Mouse (Mus musculus): ENCODE measurements at regions not wholly inside any gene's neighbourhood (a gene's known extent, or its start where the extent isn't known, plus 50 kb on each side); places are given as distances from the start of the nearest gene placed in this dataset.

- Histone ChIP-seq H3K4me1 (peaks cover 29% of the 10 kb centered on the region), H3K27me3 (replicated peaks) (no peaks in the 10 kb centered on the region), H3K27ac (replicated peaks) (0 out of 2 replicates have a peak overlapping the region, but pooled peaks have one; percentile 8), H3K36me3 (no peaks in the 10 kb centered on the region), H3K4me2 (no peak overlapping the region), H3K4me3 (no peak overlapping the region), H3K9me3 (no peaks in the 10 kb centered on the region), H3K9ac (no peak overlapping the region)
- WGBS, result 22% methylated on average over 4 of the region's 4 CpGs
- ATAC-seq (ENCODE audit: extremely low read depth, insufficient number of reproducible peaks, low FRiP score, low TSS enrichment), result no peak; the same call in 1 of the 2 replicates
These were observed 403.0 kb upstream of the Arglu1 start for GRCm38 (mm10) chr8:9093356-9093755.

- WGBS, result 67% methylated on average over 4 of the region's 4 CpGs
- no peaks in the 10 kb centered on the region for H3K9me3 ChIP-seq
- no peaks in the 10 kb centered on the region for H3K36me3 ChIP-seq
- no peak for ATAC-seq (ENCODE audit: extremely low read depth, insufficient number of reproducible peaks, low FRiP score, low TSS enrichment)
- H3K27me3 ChIP-seq (replicated peaks), result no peaks in the 10 kb centered on the region
- no peak overlapping the region for H3K4me2 ChIP-seq
- H3K4me1 ChIP-seq, result peaks cover 14% of the 10 kb centered on the region
- no peak overlapping the region for H3K27ac ChIP-seq (replicated peaks)
- H3K4me3 ChIP-seq, result no peak overlapping the region
- no peak overlapping the region for H3K9ac ChIP-seq
These were observed 382.4 kb upstream of the Arglu1 start for GRCm38 (mm10) chr8:9072724-9073123.

- no peaks in the 10 kb centered on the region for H3K36me3 ChIP-seq
- H3K27me3 ChIP-seq (replicated peaks), result no peaks in the 10 kb centered on the region
- ATAC-seq (ENCODE audit: extremely low read depth, insufficient number of reproducible peaks, low FRiP score, low TSS enrichment), result no peak
- no peak overlapping the region for H3K4me3 ChIP-seq
- no peaks in the 10 kb centered on the region for H3K9me3 ChIP-seq
- H3K4me2 ChIP-seq, result 0 out of 2 replicates have a peak overlapping the region, but pooled peaks have one; percentile 10
- no peak overlapping the region for H3K9ac ChIP-seq
- H3K27ac ChIP-seq (replicated peaks), result no peak overlapping the region
- WGBS, result 30% methylated on average over 11 of the region's 11 CpGs
- H3K4me1 ChIP-seq, result peaks cover 14% of the 10 kb centered on the region
These were observed 382.0 kb upstream of the Arglu1 start for GRCm38 (mm10) chr8:9072286-9072685.

- Histone ChIP-seq H3K4me2 (no peak overlapping the region), H3K4me1 (peaks cover 14% of the 10 kb centered on the region), H3K27ac (replicated peaks) (no peak overlapping the region), H3K4me3 (no peak overlapping the region), H3K27me3 (replicated peaks) (no peaks in the 10 kb centered on the region), H3K36me3 (no peaks in the 10 kb centered on the region), H3K9me3 (no peaks in the 10 kb centered on the region), H3K9ac (no peak overlapping the region)
- 71% methylated on average over 6 of the region's 6 CpGs for WGBS
- ATAC-seq (ENCODE audit: extremely low read depth, insufficient number of reproducible peaks, low FRiP score, low TSS enrichment), result no peak
These were observed 380.6 kb upstream of the Arglu1 start for GRCm38 (mm10) chr8:9070953-9071352.

GRCm38 (mm10) chr8:9069845-9070244 lies 379.5 kb upstream of the Arglu1 start:
- Histone ChIP-seq H3K4me3 (no peak overlapping the region), H3K4me2 (no peak overlapping the region), H3K4me1 (peaks cover 14% of the 10 kb centered on the region), H3K27me3 (replicated peaks) (no peaks in the 10 kb centered on the region), H3K27ac (replicated peaks) (no peak overlapping the region), H3K9ac (no peak overlapping the region), H3K36me3 (no peaks in the 10 kb centered on the region), H3K9me3 (no peaks in the 10 kb centered on the region)
- no peak for ATAC-seq (ENCODE audit: extremely low read depth, insufficient number of reproducible peaks, low FRiP score, low TSS enrichment)
- WGBS, result 45% methylated on average over 7 of the region's 7 CpGs

- Histone ChIP-seq H3K9me3 (no peaks in the 10 kb centered on the region), H3K4me3 (no peak overlapping the region), H3K36me3 (no peaks in the 10 kb centered on the region), H3K27ac (replicated peaks) (no peak overlapping the region), H3K9ac (no peak overlapping the region), H3K4me2 (no peak overlapping the region), H3K4me1 (peaks cover 12% of the 10 kb centered on the region), H3K27me3 (replicated peaks) (no peaks in the 10 kb centered on the region)
- 68% methylated on average over 1 of the region's 1 CpGs for WGBS
- ATAC-seq (ENCODE audit: extremely low read depth, insufficient number of reproducible peaks, low FRiP score, low TSS enrichment), result no peak
These were observed 377.4 kb upstream of the Arglu1 start for GRCm38 (mm10) chr8:9067731-9068130.

GRCm38 (mm10) chr8:9060166-9060565 lies 369.8 kb upstream of the Arglu1 start:
- Histone ChIP-seq H3K27ac (replicated peaks) (no peak overlapping the region), H3K36me3 (no peaks in the 10 kb centered on the region), H3K27me3 (replicated peaks) (no peaks in the 10 kb centered on the region), H3K9ac (no peak overlapping the region), H3K9me3 (no peaks in the 10 kb centered on the region), H3K4me1 (peaks cover 3% of the 10 kb centered on the region; the same call in 1 of the 2 replicates), H3K4me2 (no peak overlapping the region), H3K4me3 (no peak overlapping the region)
- WGBS, result 77% methylated on average over 6 of the region's 6 CpGs
- no peak for ATAC-seq (ENCODE audit: extremely low read depth, insufficient number of reproducible peaks, low FRiP score, low TSS enrichment)

- H3K27ac ChIP-seq (replicated peaks), result no peak overlapping the region
These were observed 365.1 kb upstream of the Arglu1 start for GRCm38 (mm10) chr8:9055416-9055819.

GRCm38 (mm10) chr8:9054801-9055200 lies 364.5 kb upstream of the Arglu1 start:
- no peak overlapping the region for H3K9ac ChIP-seq
- no peaks in the 10 kb centered on the region for H3K36me3 ChIP-seq
- H3K27ac ChIP-seq (replicated peaks), result no peak overlapping the region
- WGBS, result 68% methylated on average over 4 of the region's 4 CpGs
- H3K4me3 ChIP-seq, result no peak overlapping the region
- H3K9me3 ChIP-seq, result no peaks in the 10 kb centered on the region
- ATAC-seq (ENCODE audit: extremely low read depth, insufficient number of reproducible peaks, low FRiP score, low TSS enrichment), result no peak
- H3K27me3 ChIP-seq (replicated peaks), result peaks cover 5% of the 10 kb centered on the region; the same call in 1 of the 2 replicates
- H3K4me1 ChIP-seq, result peaks cover 21% of the 10 kb centered on the region
- H3K4me2 ChIP-seq, result no peak overlapping the region

More at GRCm38 (mm10) chr8:9055416-9055819, 365.1 kb upstream of the Arglu1 start:
- peaks cover 4% of the 10 kb centered on the region; the same call in 1 of the 2 replicates for H3K27me3 ChIP-seq (replicated peaks)
- no peaks in the 10 kb centered on the region for H3K36me3 ChIP-seq
- WGBS, result 67% methylated on average over 6 of the region's 6 CpGs
- ATAC-seq (ENCODE audit: extremely low read depth, insufficient number of reproducible peaks, low FRiP score, low TSS enrichment), result no peak
- H3K4me2 ChIP-seq, result no peak overlapping the region
- no peaks in the 10 kb centered on the region for H3K9me3 ChIP-seq
- no peak overlapping the region for H3K4me3 ChIP-seq
- no peak overlapping the region for H3K9ac ChIP-seq
- peaks cover 19% of the 10 kb centered on the region for H3K4me1 ChIP-seq

GRCm38 (mm10) chr8:9051699-9052098 lies 361.4 kb upstream of the Arglu1 start:
- H3K9ac ChIP-seq, result no peak overlapping the region
- no peak for ATAC-seq (ENCODE audit: extremely low read depth, insufficient number of reproducible peaks, low FRiP score, low TSS enrichment)
- no peak overlapping the region for H3K4me3 ChIP-seq
- WGBS, result 33% methylated on average over 10 of the region's 10 CpGs
- peaks cover 27% of the 10 kb centered on the region for H3K4me1 ChIP-seq
- peaks cover 5% of the 10 kb centered on the region; the same call in 1 of the 2 replicates for H3K27me3 ChIP-seq (replicated peaks)
- H3K9me3 ChIP-seq, result no peaks in the 10 kb centered on the region
- H3K4me2 ChIP-seq, result peak overlapping the region; percentile 60
- no peak overlapping the region for H3K27ac ChIP-seq (replicated peaks)
- H3K36me3 ChIP-seq, result no peaks in the 10 kb centered on the region

GRCm38 (mm10) chr8:9050740-9051475 lies 360.6 kb upstream of the Arglu1 start:
- H3K36me3 ChIP-seq, result no peaks in the 10 kb centered on the region
- H3K4me2 ChIP-seq, result peak overlapping the region; percentile 60
- no peak overlapping the region for H3K27ac ChIP-seq (replicated peaks)
- ATAC-seq (ENCODE audit: extremely low read depth, insufficient number of reproducible peaks, low FRiP score, low TSS enrichment), result no peak
- 45% methylated on average over 11 of the region's 11 CpGs for WGBS
- H3K4me3 ChIP-seq, result no peak overlapping the region
- H3K27me3 ChIP-seq (replicated peaks), result peaks cover 5% of the 10 kb centered on the region; the same call in 1 of the 2 replicates
- no peaks in the 10 kb centered on the region for H3K9me3 ChIP-seq
- no peak overlapping the region for H3K9ac ChIP-seq
- H3K4me1 ChIP-seq, result peaks cover 33% of the 10 kb centered on the region

GRCm38 (mm10) chr8:9048116-9048515 lies 357.8 kb upstream of the Arglu1 start:
- peaks cover 5% of the 10 kb centered on the region; the same call in 1 of the 2 replicates for H3K27me3 ChIP-seq (replicated peaks)
- H3K27ac ChIP-seq (replicated peaks), result no peak overlapping the region
- H3K4me3 ChIP-seq, result no peak overlapping the region
- peaks cover 40% of the 10 kb centered on the region for H3K4me1 ChIP-seq
- WGBS, result 41% methylated on average over 14 of the region's 14 CpGs
- no peak for ATAC-seq (ENCODE audit: extremely low read depth, insufficient number of reproducible peaks, low FRiP score, low TSS enrichment)
- no peak overlapping the region for H3K9ac ChIP-seq
- no peaks in the 10 kb centered on the region for H3K9me3 ChIP-seq
- peak overlapping the region; percentile 24 for H3K4me2 ChIP-seq
- H3K36me3 ChIP-seq, result no peaks in the 10 kb centered on the region

Data from heart, embryonic 13.5 days (tissue).